Mouse (Mus musculus) cerebellum, adult 9-10 months (tissue): ENCODE results near the gene Aff1.
A peak's percentile ranks its signal among the peaks of the same experiment; 100 is the strongest.

Source experiments
- DNase-seq: peaks from one replicate; pipeline ENCODE4 v3.0.0; 2022

The Aff1 gene

DNA sequence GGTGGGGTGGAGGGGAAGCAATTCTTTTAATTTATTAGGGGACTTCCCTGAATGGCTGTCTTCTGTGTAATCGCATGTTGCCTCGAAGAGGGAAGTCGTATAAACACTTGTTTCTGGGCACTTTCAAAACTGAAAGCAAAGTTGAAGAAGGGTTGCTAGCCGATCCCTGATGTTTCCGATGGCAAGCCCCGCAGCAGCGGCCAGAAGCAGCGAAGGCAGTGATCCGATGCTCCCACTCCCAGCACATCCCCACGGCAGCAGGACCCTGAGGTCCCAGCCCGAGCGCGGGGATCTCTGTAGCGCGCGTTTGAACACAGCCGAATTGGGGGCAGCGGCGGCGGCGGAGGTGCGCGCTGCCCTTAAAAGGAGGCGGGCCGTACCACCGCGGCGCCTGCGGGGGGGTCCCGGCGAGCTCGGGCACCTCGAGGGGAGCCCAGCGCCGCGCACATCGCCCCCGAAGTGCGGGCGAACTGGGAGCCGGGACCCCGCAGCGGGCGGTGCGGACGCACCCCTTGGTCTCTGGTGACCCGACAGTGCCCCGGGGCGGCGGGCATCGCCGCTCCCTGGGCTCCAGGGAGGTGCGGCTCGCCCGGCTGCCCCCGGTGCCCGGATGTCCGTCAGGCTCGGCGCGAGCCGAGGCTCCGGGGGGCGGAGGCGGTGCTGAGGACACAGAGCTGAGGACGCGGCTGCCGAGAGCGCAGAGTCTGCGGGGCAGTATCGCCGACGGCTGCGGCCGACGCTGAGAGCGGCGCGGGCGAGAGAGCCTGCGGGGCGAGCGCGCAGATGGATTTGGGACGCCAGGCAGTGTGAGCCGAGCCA lies 61.5 kb downstream of the Aff1 start:
- DNase-seq, result peak; percentile 80

DNA sequence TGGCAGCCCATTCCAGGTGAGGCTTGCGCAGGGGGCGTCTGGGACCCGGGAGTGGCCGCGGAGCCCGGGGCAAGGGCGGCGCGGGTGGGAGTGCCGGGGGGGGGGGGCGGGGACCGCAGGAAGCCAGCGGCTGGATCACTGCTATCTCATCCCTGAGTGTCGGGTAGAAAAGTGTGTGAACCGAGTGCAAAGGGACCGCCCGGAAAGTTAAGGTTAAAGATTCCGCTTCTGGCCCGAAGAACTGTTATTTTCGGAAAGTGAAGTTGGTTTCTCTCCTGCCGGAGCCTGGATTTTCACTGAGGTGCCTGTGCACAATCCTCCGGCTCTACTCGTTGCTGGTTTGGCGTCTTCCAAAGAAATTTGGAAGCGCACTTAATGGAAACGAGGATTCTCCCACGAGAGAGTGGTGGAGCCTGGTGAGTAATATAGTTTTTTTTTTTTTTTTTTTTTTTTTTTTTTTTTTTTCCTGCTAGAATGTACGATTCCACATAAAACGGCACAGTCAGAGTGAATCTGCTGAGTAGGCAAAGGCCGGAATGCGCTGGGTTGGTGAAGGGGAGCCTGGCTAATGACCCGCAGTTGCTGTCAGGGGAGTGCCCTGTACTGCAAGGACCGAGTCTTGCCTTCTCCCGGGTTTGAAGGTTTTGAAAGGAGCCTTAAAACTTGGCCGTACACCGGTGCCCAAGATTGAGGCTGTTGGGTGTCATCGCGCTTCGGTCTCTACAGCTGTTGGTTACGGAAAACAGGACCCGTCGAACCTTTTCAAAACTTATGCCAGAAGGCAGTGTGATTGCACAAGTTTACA lies 62.4 kb downstream of the Aff1 start:
- peak; percentile 40 for DNase-seq

- DNase-seq, result no peak
Measured at GRCm38 (mm10) chr5:103755135-103755487, 62.9 kb downstream of the Aff1 start.

GRCm38 (mm10) chr5:103756231-103756714 lies 64.1 kb downstream of the Aff1 start:
- DNase-seq, result no peak

GRCm38 (mm10) chr5:103758491-103758890 lies 66.3 kb downstream of the Aff1 start:
- no peak for DNase-seq

DNA sequence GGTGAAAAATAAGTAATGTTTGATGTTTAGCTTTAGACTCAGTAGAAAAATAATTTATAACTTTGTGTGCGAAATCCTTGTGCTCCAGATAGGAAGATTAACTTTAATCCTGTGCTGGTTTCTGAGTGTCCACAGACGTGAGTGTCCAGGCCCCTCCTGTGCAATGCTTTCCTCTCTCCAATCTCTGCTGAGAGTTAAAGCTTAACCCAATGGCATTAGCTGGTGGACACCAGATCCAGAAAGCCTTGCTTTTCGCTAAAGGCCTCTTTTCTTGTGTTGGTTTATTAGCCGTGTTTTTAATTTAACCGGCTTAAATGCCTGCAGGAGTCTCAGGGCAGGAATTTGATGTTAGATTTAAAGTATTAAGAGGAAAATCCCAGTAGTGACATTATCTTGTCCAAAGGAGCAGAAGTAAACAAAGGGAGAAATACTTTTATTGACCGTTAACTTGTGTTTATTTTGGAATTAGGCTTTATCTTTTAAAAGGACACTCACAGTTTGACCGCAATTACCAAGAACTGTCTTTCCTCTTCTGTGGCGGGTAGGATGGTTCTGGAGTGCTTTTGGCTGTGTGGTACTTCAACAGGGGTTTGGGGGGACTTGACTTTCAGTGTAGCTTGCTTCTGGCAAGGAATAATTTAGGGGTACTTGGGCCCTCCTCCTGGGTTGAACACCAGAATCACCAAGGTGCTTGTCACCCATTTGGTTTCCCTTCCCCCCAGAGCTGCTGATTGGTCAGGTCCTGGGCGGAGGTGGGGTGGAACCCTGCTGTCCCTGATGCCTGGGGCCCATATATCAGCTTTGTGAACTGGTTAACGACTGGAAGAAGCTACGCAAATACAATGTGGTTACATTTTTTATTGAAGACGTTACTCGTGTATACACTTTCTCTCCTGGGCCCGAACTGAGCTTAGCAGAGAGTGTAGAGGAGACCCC lies 67.6 kb downstream of the Aff1 start:
- no peak for DNase-seq

DNA sequence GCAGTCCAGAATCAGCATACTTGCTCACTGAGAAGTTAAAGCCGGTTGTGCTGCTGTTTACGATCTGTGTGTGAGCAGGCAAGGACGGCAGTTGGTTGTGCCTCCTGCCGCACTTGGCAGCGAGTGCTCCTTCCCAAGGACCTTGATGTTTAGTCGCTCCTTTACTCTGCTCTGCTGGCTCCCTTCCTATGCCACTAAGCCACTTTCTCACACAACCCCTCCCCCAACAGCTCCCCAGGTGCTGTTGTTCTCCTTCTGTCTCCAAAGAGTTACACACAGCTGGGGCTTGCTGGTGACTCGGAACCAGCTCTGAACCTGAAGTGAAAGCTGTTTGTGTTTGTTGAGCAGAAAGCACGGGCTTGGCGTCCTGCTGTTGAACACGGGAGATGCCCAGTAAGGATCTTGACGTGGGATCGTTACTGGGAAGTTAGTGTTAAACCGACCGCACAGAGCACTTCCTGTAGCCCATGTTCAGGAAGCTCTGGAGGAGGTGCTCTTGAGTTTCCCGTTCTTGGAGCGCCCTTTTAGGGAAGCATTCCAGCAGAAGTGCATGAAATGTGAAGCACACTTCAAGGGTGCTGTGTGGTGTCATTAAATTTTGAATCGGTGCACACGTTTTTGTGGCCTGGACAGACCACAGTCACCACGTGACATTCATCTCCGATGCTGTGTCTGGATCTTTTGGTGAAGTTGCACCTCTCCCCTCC lies 68.4 kb downstream of the Aff1 start:
- peak; percentile 53 for DNase-seq

- no peak for DNase-seq
Measured at GRCm38 (mm10) chr5:103761754-103762153, 69.6 kb downstream of the Aff1 start.

DNA sequence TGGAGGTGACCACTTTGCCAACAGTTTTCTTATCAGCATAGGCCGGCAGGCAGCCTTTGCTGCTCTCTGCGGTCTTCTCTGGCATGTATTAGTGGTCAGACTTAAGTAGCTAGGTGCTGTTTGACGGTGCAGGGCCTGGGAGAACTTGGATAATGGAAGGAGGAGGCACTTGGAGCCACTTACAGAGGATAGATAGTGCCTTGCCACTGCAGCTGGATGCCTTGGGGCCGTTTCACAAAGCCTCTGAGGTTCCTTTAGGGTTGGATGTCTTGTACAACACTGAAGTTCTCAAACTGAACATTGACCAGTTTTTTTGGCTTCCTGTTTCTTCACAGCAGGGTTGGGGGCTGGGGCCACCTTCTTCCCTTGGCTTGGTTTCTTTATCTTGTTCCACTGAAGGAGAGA lies 70.7 kb downstream of the Aff1 start:
- DNase-seq, result no peak

DNA sequence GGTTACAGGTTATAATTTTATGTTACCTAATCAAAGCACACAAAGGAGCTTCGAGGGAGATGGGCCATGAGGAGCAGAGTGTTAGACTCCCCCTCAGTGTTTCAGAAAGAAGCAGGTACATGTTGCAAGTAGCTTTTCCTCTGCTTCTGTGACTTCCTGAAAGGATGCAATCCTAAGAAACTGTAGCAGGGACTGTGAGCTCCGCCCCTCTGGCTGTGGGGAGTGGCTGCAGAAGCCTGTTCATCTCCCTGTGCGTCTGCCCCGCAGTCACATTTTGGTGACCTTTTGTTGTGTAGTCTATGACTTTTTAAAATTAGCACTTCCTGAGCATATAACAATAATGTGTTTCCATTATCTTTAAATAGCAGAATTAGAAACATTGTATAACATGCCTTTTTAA lies 73.2 kb downstream of the Aff1 start:
- no peak for DNase-seq

- DNase-seq, result no peak
Measured at GRCm38 (mm10) chr5:103765758-103766431, 73.7 kb downstream of the Aff1 start.

GRCm38 (mm10) chr5:103766432-103766815 lies 74.2 kb downstream of the Aff1 start:
- no peak for DNase-seq

DNA sequence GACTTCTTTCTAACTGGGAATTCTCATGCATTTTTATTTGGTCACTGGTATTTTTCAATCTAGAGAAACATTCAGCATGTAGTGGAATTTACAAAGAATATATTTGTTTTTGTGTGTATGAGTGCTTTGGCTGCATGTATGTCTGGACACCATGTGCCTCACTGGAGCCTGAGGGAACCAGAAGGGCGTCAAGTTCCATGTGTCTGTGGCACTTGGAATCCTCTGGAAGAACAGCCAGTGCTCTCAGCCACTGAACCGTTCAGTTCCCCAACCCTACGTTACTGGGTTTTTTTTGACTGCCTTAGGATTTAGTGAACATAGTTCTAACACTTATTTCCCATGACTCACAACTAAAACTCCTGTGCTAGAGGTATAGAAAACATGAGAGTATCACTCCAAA lies 76.8 kb downstream of the Aff1 start:
- DNase-seq, result no peak

- DNase-seq, result no peak
Measured at GRCm38 (mm10) chr5:103769701-103770100, 77.5 kb downstream of the Aff1 start.

DNA sequence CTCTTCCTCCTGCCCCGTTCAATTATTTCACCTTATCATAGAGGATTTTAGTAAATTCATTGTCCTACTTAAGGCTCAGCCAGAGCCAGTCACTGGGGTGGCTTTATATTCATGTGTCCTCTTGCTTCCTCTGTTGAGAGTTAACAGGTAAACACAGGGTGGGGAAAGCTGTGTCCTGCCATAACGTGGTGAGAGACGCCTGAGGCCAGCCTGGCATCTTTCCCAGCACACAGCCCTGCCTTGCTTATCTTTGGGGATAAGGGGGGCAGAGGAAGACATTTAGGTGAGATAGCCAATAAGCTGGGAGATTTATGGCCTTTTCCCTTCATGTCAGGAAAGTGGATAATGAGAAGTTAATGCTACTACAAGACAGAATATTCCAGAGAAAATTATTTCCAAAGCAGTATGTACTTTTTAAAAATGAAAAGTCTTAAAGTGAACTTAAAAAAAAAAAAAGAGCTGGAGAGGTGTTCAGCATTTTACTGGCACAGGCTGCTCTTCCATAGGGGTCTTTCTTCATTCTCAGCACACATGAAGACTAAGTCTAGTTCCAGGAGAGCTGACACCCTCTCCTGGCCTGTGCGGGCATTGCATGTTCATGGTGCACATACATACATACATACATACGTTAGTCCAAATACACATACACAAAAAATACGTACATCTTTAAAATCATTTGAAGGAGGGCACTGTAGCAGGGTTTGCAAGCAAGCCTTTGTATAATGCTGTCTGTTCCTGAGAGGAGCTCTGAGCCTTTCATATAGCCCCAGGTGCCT lies 78.5 kb downstream of the Aff1 start:
- DNase-seq, result no peak

- no peak for DNase-seq
Measured at GRCm38 (mm10) chr5:103771380-103771779, 79.2 kb downstream of the Aff1 start.

DNA sequence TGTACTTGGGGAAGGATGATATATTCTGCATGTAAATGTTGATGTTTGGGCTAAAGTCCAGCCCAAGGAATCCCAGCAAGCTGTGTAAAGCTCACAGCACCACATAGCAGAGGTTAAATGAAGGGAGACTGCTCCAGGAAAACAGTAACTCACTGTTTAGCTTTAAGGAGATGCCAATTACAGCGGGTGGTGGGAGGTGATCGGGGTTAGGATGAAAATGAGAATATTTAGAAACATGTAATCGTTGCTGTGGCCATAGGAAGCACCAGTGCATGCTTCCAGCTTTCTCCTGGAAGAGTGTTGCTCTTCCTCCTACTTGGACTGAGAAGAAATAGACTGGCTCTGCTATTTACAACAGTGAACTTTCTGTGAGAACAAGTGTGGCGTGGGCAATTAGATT lies 80.1 kb downstream of the Aff1 start:
- no peak for DNase-seq

DNA sequence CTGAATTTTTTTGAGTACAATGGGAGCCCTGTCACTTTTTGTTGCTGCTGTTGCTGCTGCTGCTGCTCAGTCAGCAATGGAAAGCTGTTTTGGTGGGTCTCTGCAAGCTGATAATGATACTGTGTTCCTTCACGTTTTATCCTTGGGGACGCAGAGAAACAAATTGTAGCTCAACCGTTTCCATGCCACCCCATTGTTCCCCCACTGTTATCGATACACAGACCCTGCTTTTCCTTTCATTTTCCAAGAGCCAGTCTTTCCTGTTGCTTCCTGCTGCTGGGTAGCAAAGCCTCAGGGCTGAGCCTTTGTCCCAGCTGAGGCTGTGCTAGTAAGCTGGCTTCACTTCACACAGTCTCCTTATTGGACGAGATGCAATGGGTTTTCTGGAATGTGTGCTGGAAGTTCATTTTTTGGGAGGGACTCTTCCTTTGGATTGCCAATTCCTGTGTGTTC lies 81.0 kb downstream of the Aff1 start:
- no peak for DNase-seq

GRCm38 (mm10) chr5:103774703-103775333 lies 82.6 kb downstream of the Aff1 start:
- DNase-seq, result no peak

- no peak for DNase-seq
Measured at GRCm38 (mm10) chr5:103775429-103775828, 83.3 kb downstream of the Aff1 start.
